Mouse (Mus musculus): ENCODE results near the gene Lamc1. TPM values are rescaled to one million over a fixed set of nuclear protein-coding genes. Genes with fewer than 3 reads are reported as not detected.

The Lamc1 gene
- total and polyA plus RNA-seq, 2 experiments = 8.1 to 11.5 TPM

- H3K4me1 ChIP-seq (ENCODE audit: control insufficient read depth, insufficient read depth, low read length) = peaks cover 4% of the 10 kb centered on the region; the same call in 1 of the 2 replicates
- peaks cover 18% of the 10 kb centered on the region; the same call in 1 of the 2 replicates for H3K36me3 ChIP-seq (ENCODE audit: control insufficient read depth, insufficient read depth, low read length)
- 62% methylated on average over 12 of the region's 12 CpGs for WGBS
- H3K79me2 ChIP-seq (ENCODE audit: control insufficient read depth, insufficient read depth, low read length) = no peaks in the 10 kb centered on the region
- no peak overlapping the region for H3K9ac ChIP-seq (ENCODE audit: low read depth, low read length)
- H3K27me3 ChIP-seq (ENCODE audit: control insufficient read depth, insufficient read depth, low read length) = no peaks in the 10 kb centered on the region
- TF ChIP-seq CTCF (IDR thresholded peaks at IDR 0.05; ENCODE audit: low read depth, low read length) (no peak), POLR2A (IDR thresholded peaks at IDR 0.05; ENCODE audit: extremely low read depth, insufficient read depth, low read length) (no peak)
- no peak overlapping the region for H3K4me3 ChIP-seq (ENCODE audit: insufficient read depth, low read depth, low read length)
- DNase-seq (ENCODE audit: extremely low read depth, low read depth, low spot score) = peak; percentile 17
- no peak overlapping the region for H3K27ac ChIP-seq (replicated peaks; ENCODE audit: insufficient read depth, low read depth, low read length)
These were observed 80.9 kb downstream of the Lamc1 start for GRCm38 (mm10) chr1:153251590-153252206.

GRCm38 (mm10) chr1:153241346-153241745, 91.2 kb downstream of the Lamc1 start:
- H3K27me3 ChIP-seq (ENCODE audit: control insufficient read depth, insufficient read depth, low read length) = no peaks in the 10 kb centered on the region
- TF ChIP-seq CTCF (IDR thresholded peaks at IDR 0.05; ENCODE audit: low read depth, low read length) (no peak), POLR2A (IDR thresholded peaks at IDR 0.05; ENCODE audit: extremely low read depth, insufficient read depth, low read length) (no peak)
- no peak overlapping the region for H3K9ac ChIP-seq (ENCODE audit: low read depth, low read length)
- H3K79me2 ChIP-seq (ENCODE audit: control insufficient read depth, insufficient read depth, low read length) = no peaks in the 10 kb centered on the region
- H3K36me3 ChIP-seq (ENCODE audit: control insufficient read depth, insufficient read depth, low read length) = peaks cover 21% of the 10 kb centered on the region; the same call in 1 of the 2 replicates
- no peak overlapping the region for H3K4me3 ChIP-seq (ENCODE audit: insufficient read depth, low read depth, low read length)
- DNase-seq (ENCODE audit: extremely low read depth, low read depth, low spot score) = no peak
- 0 out of 2 replicates have a peak overlapping the region, but pooled peaks have one; percentile 12 for H3K27ac ChIP-seq (replicated peaks; ENCODE audit: insufficient read depth, low read depth, low read length)
- 88% methylated on average over 7 of the region's 7 CpGs for WGBS
- H3K4me1 ChIP-seq (ENCODE audit: control insufficient read depth, insufficient read depth, low read length) = no peaks in the 10 kb centered on the region

- H3K27ac ChIP-seq (replicated peaks; ENCODE audit: insufficient read depth, low read depth, low read length) = 0 out of 2 replicates have a peak overlapping the region, but pooled peaks have one; percentile 8
- 66% methylated on average over 4 of the region's 4 CpGs for WGBS
- H3K27me3 ChIP-seq (ENCODE audit: control insufficient read depth, insufficient read depth, low read length) = no peaks in the 10 kb centered on the region
- H3K9ac ChIP-seq (ENCODE audit: low read depth, low read length) = no peak overlapping the region
- no peaks in the 10 kb centered on the region for H3K79me2 ChIP-seq (ENCODE audit: control insufficient read depth, insufficient read depth, low read length)
- peaks cover 13% of the 10 kb centered on the region; the same call in 1 of the 2 replicates for H3K36me3 ChIP-seq (ENCODE audit: control insufficient read depth, insufficient read depth, low read length)
- peak; percentile 8 for DNase-seq (ENCODE audit: extremely low read depth, low read depth, low spot score)
- no peaks in the 10 kb centered on the region for H3K4me1 ChIP-seq (ENCODE audit: control insufficient read depth, insufficient read depth, low read length)
- no peak for TF ChIP-seq POLR2A (IDR thresholded peaks at IDR 0.05; ENCODE audit: extremely low read depth, insufficient read depth, low read length)
- TF ChIP-seq CTCF (IDR thresholded peaks at IDR 0.05; ENCODE audit: low read depth, low read length) = no peak
- no peak overlapping the region for H3K4me3 ChIP-seq (ENCODE audit: insufficient read depth, low read depth, low read length)
These were observed 97.0 kb downstream of the Lamc1 start for GRCm38 (mm10) chr1:153235576-153235975.

- TF ChIP-seq CTCF (IDR thresholded peaks at IDR 0.05; ENCODE audit: low read depth, low read length) (no peak), POLR2A (IDR thresholded peaks at IDR 0.05; ENCODE audit: extremely low read depth, insufficient read depth, low read length) (no peak)
- H3K27ac ChIP-seq (replicated peaks; ENCODE audit: insufficient read depth, low read depth, low read length) = no peak overlapping the region
- peak; percentile 5 for DNase-seq (ENCODE audit: extremely low read depth, low read depth, low spot score)
- no peaks in the 10 kb centered on the region for H3K27me3 ChIP-seq (ENCODE audit: control insufficient read depth, insufficient read depth, low read length)
- no peak overlapping the region for H3K9ac ChIP-seq (ENCODE audit: low read depth, low read length)
- no peaks in the 10 kb centered on the region for H3K4me1 ChIP-seq (ENCODE audit: control insufficient read depth, insufficient read depth, low read length)
- 75% methylated on average over 9 of the region's 9 CpGs for WGBS
- no peaks in the 10 kb centered on the region for H3K79me2 ChIP-seq (ENCODE audit: control insufficient read depth, insufficient read depth, low read length)
- H3K36me3 ChIP-seq (ENCODE audit: control insufficient read depth, insufficient read depth, low read length) = peaks cover 33% of the 10 kb centered on the region; the same call in 1 of the 2 replicates
- H3K4me3 ChIP-seq (ENCODE audit: insufficient read depth, low read depth, low read length) = no peak overlapping the region
These were observed 100.9 kb downstream of the Lamc1 start for GRCm38 (mm10) chr1:153231681-153232080.

- 68% methylated on average over 4 of the region's 4 CpGs for WGBS
- no peak for TF ChIP-seq POLR2A (IDR thresholded peaks at IDR 0.05; ENCODE audit: extremely low read depth, insufficient read depth, low read length)
- Histone ChIP-seq H3K27ac (replicated peaks; ENCODE audit: insufficient read depth, low read depth, low read length) (no peak overlapping the region), H3K27me3 (ENCODE audit: control insufficient read depth, insufficient read depth, low read length) (no peaks in the 10 kb centered on the region), H3K79me2 (ENCODE audit: control insufficient read depth, insufficient read depth, low read length) (no peaks in the 10 kb centered on the region), H3K36me3 (ENCODE audit: control insufficient read depth, insufficient read depth, low read length) (peaks cover 41% of the 10 kb centered on the region), H3K9ac (ENCODE audit: low read depth, low read length) (no peak overlapping the region), H3K4me3 (ENCODE audit: insufficient read depth, low read depth, low read length) (no peak overlapping the region), H3K4me1 (ENCODE audit: control insufficient read depth, insufficient read depth, low read length) (no peaks in the 10 kb centered on the region; the same call in 1 of the 2 replicates)
- no peak for DNase-seq (ENCODE audit: extremely low read depth, low read depth, low spot score)
These were observed 104.7 kb downstream of the Lamc1 start for GRCm38 (mm10) chr1:153227916-153228315.

- no peak overlapping the region for H3K27ac ChIP-seq (replicated peaks; ENCODE audit: insufficient read depth, low read depth, low read length)
- WGBS = 93% methylated on average over 8 of the region's 8 CpGs
- DNase-seq (ENCODE audit: extremely low read depth, low read depth, low spot score) = no peak
- TF ChIP-seq POLR2A (IDR thresholded peaks at IDR 0.05; ENCODE audit: extremely low read depth, insufficient read depth, low read length) (no peak), CTCF (IDR thresholded peaks at IDR 0.05; ENCODE audit: low read depth, low read length) (no peak)
- H3K9ac ChIP-seq (ENCODE audit: low read depth, low read length) = no peak overlapping the region
- H3K4me1 ChIP-seq (ENCODE audit: control insufficient read depth, insufficient read depth, low read length) = no peaks in the 10 kb centered on the region; the same call in 1 of the 2 replicates
- H3K79me2 ChIP-seq (ENCODE audit: control insufficient read depth, insufficient read depth, low read length) = no peaks in the 10 kb centered on the region
- no peak overlapping the region for H3K4me3 ChIP-seq (ENCODE audit: insufficient read depth, low read depth, low read length)
- H3K27me3 ChIP-seq (ENCODE audit: control insufficient read depth, insufficient read depth, low read length) = no peaks in the 10 kb centered on the region
- H3K36me3 ChIP-seq (ENCODE audit: control insufficient read depth, insufficient read depth, low read length) = peaks cover 40% of the 10 kb centered on the region
These were observed 105.5 kb downstream of the Lamc1 start for GRCm38 (mm10) chr1:153227096-153227495.
